Mouse (Mus musculus): ENCODE results near the gene Ybx3.

GRCm38 (mm10) chr6:131383713-131384330 is 4.5 kb downstream of the Ybx3 start:
- TF ChIP-seq CTCF (IDR thresholded peaks at IDR 0.05; ENCODE audit: low read depth) (no peak), EP300 (optimal IDR thresholded peaks at IDR 0.05) (no peak)

Measured in stomach, postnatal 0 days (tissue).